24 mouse cellular contexts compared by ENCODE assay signal in genomic region chr11:68067806-68068205, GRCm38 (mm10).
"Had no signal": no experiment of that assay in that cellular context is flagged by ENCODE, and none has a peak within 500 bp of the region (broad histone marks: within the 10 kb centered on the region; RNA-seq: fewer than 3 reads in every experiment).

No protein-coding gene starts in this region.

- DNase-seq: gastrocnemius, postnatal 14 days; gastrocnemius, postnatal 36 days; heart, adult 11 months; heart, adult 2 months; heart, postnatal 14 days; heart, postnatal 36 days; kidney, adult 11 months; kidney, adult 2 months; kidney, adult 9 months; kidney, postnatal 14 days; kidney, postnatal 36 days; layer of hippocampus, adult 9-11 months; layer of hippocampus, postnatal 36 days; left cerebral cortex, postnatal 4 days had no signal

- H3K4me2 ChIP-seq: heart, embryonic 11.5 days; heart, embryonic 13.5 days; heart, embryonic 15.5 days; hindbrain, embryonic 13.5 days; hindbrain, embryonic 15.5 days; kidney, embryonic 15.5 days; limb, embryonic 13.5 days had no signal

- H3K9me3 ChIP-seq: heart, embryonic 13.5 days; heart, embryonic 15.5 days; hindbrain, embryonic 13.5 days; hindbrain, embryonic 15.5 days; kidney, embryonic 15.5 days; limb, embryonic 13.5 days had no signal

- H3K27ac ChIP-seq: heart, adult 2 months; heart, embryonic 13.5 days; heart, embryonic 15.5 days; hindbrain, embryonic 13.5 days; hindbrain, embryonic 15.5 days; hindbrain, postnatal 0 days; kidney, embryonic 15.5 days; kidney, postnatal 0 days; limb, embryonic 13.5 days had no signal

- H3K36me3 ChIP-seq: heart, embryonic 13.5 days; heart, embryonic 15.5 days; hindbrain, embryonic 13.5 days; hindbrain, embryonic 15.5 days; kidney, embryonic 15.5 days; limb, embryonic 13.5 days had no signal

- H3K4me3 ChIP-seq: heart, adult 2 months; heart, embryonic 13.5 days; heart, embryonic 15.5 days; hindbrain, embryonic 13.5 days; hindbrain, embryonic 15.5 days; kidney, embryonic 15.5 days; limb, embryonic 13.5 days had no signal

- H3K9ac ChIP-seq: heart, embryonic 13.5 days; heart, embryonic 15.5 days; hindbrain, embryonic 13.5 days; hindbrain, embryonic 15.5 days; kidney, embryonic 15.5 days; limb, embryonic 13.5 days had no signal

- H3K4me1 ChIP-seq: hindbrain, embryonic 15.5 days had no signal

- H3K27me3 ChIP-seq: heart, embryonic 13.5 days; heart, embryonic 15.5 days; hindbrain, embryonic 13.5 days; hindbrain, embryonic 15.5 days; kidney, embryonic 15.5 days had no signal

- ATAC-seq: hindbrain, postnatal 0 days; intestine, embryonic 16.5 days had no signal
